Mouse (Mus musculus) CH12F3 (cell line): ENCODE measurements around the gene Tdrd9.
"Not testable (repeated sequence)": the region's sequence is repeated elsewhere in the genome, so short reads cannot be mapped to it uniquely, and the experiment has no call there.

Experiments used
- in situ Hi-C: fragments of 300-500 bp; cut with MboI; formaldehyde crosslinking; loops from 2 replicates; pipeline ENCODE4 v1.14.3; 2020; ENCODE audit warnings: low sequenced_read_pairs

Tdrd9 gene

GRCm38 (mm10) chr12:112025457-112025856 lies 54.1 kb downstream of the Tdrd9 start:
- in situ Hi-C loops = no loop called here

DNA sequence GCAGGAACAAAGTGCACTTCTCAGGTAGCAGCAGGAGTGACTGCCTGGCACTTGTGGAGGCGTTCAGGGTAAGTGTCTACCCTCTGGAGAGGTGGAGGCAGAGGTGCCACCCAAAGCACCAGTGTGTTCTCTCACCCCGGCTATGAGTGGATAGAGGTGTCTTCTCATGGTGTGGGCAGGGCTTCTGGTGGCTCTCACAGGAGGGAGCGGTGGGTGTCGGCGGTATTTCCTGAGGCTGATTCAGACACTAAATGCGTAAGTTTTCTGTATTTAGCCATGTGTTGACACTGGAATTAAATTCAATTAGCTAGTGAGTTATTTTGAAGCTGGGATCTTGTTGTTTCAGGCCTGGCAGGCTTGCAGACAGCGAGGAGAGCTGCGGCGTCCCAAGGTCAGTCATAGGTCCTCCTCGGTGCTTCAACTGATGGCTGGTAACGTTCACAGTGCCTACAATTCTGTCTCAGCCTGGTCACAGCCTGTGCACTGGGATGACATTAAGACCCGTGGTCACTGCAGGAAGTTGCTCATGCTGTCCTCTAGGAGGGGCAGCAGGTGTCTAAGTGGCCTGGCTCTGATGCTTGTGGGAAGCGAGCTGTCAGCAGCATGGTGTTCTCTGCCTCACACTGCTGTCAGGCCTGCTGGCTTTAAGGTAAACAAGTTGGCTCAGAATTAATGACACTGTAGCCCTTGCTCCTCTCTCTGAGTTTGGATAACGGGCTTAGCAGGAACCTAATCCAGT lies 54.7 kb downstream of the Tdrd9 start:
- in situ Hi-C loops = no loop called here

GRCm38 (mm10) chr12:112027408-112027807 lies 56.0 kb downstream of the Tdrd9 start:
- in situ Hi-C loops = no loop called here

- in situ Hi-C loops = no loop called here
These were observed 62.1 kb downstream of the Tdrd9 start for GRCm38 (mm10) chr12:112033409-112033975.

DNA sequence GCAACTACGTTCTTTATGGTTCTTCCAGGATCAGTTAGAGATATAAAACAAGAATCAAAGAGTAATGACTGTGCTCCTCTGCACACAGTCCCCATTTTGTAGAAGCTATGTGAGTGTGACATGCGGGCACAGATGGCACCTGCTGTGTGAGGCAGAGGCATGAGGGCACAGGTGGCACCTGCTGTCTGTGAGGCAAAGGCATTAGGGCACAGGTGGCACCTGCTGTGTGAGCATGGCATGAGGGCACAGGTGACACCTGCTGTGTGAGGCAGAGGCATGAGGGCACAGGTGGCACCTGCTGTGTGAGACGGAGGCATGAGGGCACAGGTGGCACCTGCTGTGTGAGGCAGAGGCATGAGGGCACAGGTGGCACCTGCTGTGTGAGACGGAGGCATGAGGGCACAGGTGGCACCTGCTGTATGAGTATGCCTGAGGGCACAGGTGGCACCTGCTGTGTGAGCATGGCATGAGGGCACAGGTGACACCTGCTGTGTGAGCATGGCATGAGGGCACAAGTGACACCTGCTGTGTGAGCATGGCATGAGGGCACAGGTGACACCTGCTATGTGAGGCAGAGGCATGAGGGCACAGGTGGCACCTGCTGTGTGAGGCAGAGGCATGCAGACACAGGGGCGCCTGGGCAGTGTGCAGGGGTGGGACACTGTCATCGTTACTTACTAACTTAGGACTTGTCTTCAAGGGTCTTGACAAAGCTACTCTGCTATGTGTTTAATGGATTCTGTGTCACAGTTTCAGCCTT lies 64.2 kb downstream of the Tdrd9 start:
- in situ Hi-C loops = not testable (repeated sequence)

DNA sequence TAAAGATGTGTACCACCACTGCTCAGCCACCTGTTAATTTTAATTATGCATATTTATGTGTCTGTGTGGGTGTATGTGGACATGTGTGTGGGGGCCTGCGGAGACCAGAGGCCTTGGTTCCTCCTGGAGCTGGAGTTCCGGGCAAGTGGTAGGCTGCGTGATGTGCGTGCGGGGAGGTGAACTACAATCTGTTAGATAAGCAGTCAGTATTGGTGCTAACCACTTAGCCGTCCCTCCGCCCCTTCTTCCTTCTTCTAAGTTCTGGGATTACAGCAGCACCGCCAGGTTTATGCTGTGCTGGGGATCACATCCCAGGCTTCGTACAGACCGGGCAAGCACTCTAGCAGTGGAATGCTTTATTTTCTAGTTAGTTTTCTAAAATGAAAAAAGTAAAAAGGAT lies 67.1 kb downstream of the Tdrd9 start:
- in situ Hi-C loops = no loop called here

- in situ Hi-C loops = no loop called here
These were observed 67.8 kb downstream of the Tdrd9 start for GRCm38 (mm10) chr12:112039169-112039568.

DNA sequence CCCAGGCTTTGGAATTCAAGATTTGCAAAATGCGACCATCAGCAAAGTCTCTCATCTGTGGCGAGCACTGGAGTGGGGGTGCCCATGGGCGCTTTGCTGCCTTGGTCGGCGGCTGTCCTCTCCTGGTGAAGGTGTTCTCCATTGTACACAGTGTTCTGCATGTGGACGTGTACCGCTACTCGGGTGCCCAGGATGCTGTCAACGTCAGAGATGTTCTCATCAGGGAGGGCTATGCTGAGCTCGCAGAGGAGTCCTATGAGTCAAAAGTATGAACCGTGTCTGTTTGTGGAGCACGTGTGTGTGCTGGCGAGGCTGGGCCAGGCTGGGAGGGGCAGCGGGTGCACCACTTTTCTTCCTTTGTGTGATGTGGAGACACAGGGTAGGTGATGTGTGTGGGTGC lies 71.3 kb downstream of the Tdrd9 start:
- in situ Hi-C loops = no loop called here

DNA sequence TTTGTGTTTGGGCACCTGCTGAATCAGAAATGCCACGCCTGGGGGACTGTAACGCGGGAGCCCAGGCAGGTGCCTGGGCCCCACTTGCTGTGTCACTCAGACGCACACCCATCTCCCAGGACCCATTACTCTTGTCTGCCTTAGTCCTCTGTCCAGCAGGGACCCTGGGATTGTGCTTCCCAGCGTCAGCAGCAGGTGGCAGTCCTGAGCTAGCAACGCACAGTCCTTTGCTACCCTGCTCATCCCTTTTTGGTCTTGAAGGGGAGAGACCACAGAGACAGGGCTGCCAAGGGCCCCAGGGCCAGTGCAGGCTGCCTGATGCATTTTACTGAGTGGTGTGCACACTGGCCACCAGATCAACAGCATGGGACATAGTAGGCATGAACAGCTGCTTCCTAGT lies 106.3 kb downstream of the Tdrd9 start:
- in situ Hi-C loops = no loop called here

DNA sequence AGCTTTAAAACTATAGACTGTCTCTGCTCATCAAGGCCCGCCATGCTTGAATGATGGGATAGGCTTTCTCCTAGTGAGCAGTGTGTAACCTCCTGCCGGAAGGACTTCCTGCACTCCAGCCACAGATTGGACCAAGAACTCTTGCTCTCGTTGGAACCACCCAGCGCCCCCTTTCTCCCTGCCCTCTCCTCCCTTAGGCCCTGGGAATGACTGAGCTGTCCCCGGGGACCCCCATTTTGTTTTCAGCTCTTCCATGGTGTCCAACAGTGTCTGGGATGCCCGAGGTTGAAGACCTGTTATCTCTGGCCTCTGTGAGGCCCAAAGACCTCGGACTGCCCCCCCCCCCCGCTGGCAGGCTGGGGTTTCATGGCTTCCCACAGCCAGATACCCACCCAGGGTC lies 108.6 kb downstream of the Tdrd9 start:
- in situ Hi-C loops = no loop called here

DNA sequence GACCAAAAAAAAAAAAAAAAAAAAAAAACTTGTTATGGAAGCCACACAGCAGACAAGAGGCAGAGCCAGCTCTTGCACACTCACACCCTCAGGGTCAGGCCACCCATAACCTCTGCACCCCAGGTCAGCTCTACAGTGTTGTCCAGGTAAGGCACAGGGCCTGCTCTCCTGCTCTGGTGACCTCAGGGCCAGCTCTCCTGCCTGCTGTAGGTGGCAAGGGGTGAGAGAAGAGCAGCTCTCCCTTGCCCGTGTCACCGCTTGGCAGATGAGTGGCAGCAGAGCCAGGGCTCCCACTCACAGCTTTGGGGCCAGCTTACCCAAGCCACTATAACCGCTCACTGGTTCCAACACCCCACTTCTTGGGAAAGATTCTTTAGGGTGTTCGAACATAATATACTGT lies 109.6 kb downstream of the Tdrd9 start:
- in situ Hi-C loops = no loop called here

DNA sequence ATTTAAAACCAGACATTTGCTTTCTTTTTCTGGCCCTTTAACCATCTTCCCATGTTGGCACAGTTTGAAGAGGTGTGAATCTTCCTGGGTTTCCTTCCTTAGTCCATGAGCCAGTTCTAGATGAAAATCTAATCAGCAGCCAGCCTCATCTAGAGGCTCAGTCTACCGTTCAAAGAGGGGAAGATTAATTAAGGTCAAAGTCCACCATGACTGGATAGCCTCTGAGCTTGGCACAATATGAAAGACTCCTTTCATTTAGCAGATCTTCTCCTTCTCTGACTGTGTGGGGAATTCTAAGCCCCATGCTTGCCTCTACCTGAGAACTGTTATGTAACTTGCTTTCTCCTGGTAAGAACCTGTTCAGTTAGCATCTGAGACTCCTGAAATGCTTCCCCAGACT lies 110.9 kb downstream of the Tdrd9 start:
- in situ Hi-C loops = no loop called here

GRCm38 (mm10) chr12:112086250-112086649 lies 114.9 kb downstream of the Tdrd9 start:
- in situ Hi-C loops = no loop called here

DNA sequence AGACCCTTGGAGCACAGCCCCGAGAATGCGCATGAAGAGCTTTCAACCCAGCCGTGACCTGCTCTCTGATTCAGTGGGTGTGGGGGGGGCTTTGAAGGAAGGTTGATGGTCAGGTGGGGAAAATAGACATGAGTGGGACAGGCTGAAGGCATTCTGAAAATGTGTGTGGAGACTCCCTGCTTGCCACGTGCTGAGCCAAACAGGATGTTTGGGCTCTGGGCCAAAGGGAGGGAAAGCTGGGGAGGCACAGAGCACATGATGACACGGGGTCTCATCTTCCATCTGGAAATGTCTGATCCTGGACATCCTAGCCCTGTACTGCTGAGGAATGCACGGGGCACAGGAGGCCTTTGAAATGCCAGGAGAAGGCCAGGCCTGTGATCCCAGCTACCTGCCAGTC lies 115.4 kb downstream of the Tdrd9 start:
- in situ Hi-C loops = no loop called here

DNA sequence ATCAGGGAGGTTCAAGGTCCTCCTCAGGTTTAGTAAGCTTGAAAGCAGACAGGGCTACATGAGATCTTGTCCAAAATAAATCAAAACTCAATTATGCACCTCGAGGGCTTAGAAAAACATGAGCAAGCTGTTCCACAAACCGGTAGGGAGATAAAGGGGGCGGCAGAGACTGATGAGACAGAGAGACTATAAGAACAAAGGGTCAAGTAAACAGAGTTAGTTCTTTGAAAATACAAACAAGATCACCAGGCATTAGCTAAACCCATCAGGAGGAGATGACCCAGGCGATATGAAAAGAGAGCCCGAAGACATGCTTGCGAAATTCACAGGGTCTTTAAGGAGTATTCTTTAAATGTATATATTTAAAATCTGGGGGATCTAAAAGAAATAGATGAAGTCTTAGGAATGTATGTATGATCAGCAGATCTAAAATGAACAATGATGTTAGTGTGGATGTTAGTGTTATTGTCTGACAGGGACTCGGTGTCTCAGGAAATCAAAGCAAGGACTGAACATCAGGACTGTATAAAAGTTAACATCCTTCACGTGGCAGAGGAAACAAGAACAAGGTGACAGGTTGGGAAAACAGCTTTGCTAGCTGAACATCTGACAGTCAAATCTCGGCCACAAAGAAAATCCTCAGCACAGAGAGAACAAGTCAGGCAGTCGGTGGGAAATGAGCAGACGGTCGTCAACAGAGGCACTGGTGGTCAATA lies 117.4 kb downstream of the Tdrd9 start:
- in situ Hi-C loops = no loop called here

DNA sequence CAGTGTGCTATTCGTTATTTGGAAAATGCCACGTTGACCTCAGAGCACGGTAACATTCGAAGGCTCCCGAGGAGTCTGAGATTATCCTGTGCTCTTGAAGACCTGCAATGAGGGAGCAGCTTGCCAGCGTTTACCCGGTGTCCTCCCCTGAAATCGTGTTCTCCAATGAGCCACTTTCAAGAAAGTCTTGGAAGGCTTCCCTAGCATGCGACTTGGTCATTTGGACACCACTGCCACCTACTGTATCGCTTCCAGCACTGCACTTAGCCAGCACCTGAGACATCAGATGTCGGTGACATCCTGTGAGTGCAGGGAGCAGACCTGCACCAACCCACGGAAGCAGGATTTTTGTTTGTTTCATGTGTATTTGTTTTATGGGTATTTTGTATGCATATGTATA lies 119.7 kb downstream of the Tdrd9 start:
- in situ Hi-C loops = no loop called here

- in situ Hi-C loops = no loop called here
These were observed 123.0 kb downstream of the Tdrd9 start for GRCm38 (mm10) chr12:112094261-112094880.

DNA sequence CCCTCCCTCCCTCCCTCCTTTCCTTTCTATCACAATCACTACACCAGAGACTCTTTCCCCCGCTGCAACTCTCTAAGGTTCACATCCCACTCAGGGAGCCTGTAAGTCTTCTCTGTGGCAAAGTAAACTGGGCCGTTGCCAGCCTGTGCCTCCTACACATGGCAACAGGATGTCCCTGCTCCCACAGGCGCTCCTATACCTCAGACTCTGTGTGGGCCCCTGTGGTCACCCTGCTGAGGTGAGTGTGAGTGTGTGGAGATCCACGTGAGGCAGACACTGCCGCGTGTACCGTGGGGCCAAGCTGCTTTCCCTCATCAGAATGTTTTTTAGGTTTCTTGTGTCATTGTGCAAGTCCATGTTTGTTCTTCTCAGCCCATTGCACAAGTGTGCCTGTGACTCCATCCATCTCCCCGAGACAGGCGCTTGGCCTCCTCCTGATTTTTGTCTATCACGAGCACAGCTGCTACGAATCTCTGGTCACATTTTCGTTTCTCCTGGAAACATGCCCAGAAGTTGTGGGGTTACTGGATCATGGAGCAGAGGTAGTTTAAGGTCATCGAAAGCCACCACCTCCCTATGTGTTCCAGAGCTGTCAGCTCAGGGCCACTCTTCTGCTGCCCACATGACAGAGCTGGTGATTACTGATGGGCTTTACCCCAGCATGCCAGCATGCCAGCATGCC lies 124.8 kb downstream of the Tdrd9 start:
- in situ Hi-C loops = no loop called here

DNA sequence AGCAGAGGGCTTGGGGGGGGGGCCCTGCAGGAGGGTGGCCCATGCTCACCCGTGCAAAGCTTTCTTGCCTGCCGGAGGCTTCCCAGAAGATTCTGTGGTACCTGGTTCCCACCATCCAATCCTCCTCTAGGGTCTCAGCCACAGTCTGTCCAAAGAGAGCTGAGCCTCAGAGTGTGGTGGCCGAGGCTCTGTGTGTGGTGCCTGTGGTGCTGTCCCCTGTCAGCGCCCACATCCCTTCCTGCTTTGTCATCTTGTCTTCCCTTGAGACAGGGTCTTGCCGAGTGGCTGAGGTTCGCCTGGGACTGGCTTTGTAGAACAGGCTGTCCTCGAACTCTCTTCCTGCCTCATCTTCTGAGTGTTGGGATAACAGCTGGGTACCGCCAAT lies 125.4 kb downstream of the Tdrd9 start:
- in situ Hi-C loops = no loop called here

GRCm38 (mm10) chr12:112100106-112100505 lies 128.7 kb downstream of the Tdrd9 start:
- in situ Hi-C loops = no loop called here

- in situ Hi-C loops = no loop called here
These were observed 129.7 kb downstream of the Tdrd9 start for GRCm38 (mm10) chr12:112101045-112101444.
